Mouse (Mus musculus) gastrocnemius, adult 18-20 months (tissue): ENCODE measurements around the gene Gm11037. TPM values are rescaled to one million over a fixed set of nuclear protein-coding genes. Genes with fewer than 3 reads are reported as not detected.

Experiments used
- DNase-seq: peaks from one replicate; pipeline ENCODE4 v3.0.0; 2021; ENCODE audit warnings: low spot score
- total RNA-seq, 2 experiments: library from RNA; stranded (reverse); gene quantifications; 2 replicates each; pipeline ENCODE4 v1.2.3; 2021

Gene Gm11037
- total RNA-seq, 2 experiments from 2014 or later = not detected

DNA sequence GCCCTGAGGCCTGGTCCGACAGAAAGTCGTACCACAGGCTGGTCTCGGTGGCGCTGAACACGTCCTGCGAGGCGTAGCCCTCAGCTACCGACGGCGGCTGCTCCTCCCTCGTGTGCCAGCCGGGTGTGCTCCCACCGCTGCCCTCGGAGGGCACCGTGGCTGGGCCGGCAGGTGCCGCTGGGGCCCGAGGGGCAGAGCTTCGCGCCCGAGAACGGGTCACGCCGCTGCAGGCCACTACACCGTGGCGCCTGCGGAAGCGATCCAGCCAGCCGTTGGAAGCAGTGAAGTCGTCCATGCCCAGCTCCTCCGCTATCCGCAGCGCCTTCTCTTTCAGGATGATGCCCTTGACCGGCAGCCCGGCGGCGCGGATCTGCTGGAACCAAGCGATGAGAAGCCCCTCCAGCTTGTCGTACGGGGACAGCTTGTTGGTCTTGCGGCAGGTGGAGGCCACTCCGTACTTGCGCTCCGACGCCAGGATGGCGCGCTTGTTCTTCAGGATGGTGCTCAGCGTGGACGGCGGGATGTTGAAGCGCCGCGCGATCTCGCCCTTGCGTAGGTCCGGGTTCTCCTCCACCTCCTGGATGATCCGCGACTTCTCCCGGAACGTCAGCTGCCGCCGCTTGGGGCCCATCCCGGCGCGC is 46.1 kb downstream of the Gm11037 start:
- DNase-seq = peak; percentile 46

DNA sequence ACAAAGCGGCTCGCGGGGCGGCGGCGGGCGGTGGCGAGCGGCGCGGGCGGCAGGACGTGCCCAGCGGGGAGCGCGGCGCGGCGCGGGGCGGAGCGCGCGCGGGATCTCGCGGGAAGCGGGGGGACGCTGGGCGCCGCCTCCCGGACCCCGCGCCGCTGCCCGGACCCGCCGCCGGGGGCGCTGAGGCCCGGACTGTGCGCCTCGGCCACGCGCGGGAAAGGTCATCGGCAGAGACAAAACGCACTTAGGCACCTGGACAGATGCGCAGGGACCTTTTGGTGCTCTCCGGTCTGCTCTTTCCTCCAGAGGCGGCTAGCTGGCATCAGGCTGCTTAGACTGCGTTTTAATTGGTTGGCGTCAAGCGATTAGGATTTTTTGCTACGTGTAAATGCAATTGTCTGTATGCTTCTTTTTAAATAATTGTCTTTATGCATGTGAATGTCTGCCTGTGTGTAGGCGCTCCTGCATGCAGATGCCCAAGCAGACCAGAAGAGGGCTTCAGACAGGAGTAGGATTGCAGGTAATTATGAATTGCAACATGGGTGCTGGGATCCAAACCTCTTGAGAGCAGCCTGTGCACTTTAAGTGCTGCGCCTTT is 46.8 kb downstream of the Gm11037 start, which contains the start of gene Cenpb:
TSS of gene Cenpb (minus strand) at position 78 of the 598 bp plus-strand sequence.
- peak; percentile 78 for DNase-seq

Other genes with a start within 250 kb of the Gm11037 start
- 1 to 10 TPM; 2.2 to 5.1 TPM for gene 4930402H24Rik, start 227.1 kb upstream of the Gm11037 start, total RNA-seq
- gene Atrn, start 227.0 kb upstream of the Gm11037 start, total RNA-seq = 10 to 100 TPM; 12.0 to 12.7 TPM
- gene Gfra4, start 90.4 kb upstream of the Gm11037 start, total RNA-seq = 1 to 10 TPM; 1.8 to 1.9 TPM
- gene Adam33, start 69.7 kb upstream of the Gm11037 start, total RNA-seq = 1 to 10 TPM; 1.3 to 1.9 TPM
- gene Siglec1, start 46.7 kb upstream of the Gm11037 start, total RNA-seq = under 1 TPM; 0.59 to 0.71 TPM
- 10 to 100 TPM in 1 of 2 experiments, 1 to 10 TPM in 1; 8.9 to 14.9 TPM for gene Hspa12b, start 6.2 kb upstream of the Gm11037 start, total RNA-seq
- 1 to 10 TPM; 4.2 to 4.3 TPM for gene 1700037H04Rik, start 26.6 kb downstream of the Gm11037 start, total RNA-seq
- 10 to 100 TPM; 67.4 to 72.2 TPM for gene Cenpb, start 46.6 kb downstream of the Gm11037 start, total RNA-seq
- gene Cdc25b, start 53.5 kb downstream of the Gm11037 start, total RNA-seq = under 1 TPM; 0.78 to 0.95 TPM
- 1 to 10 TPM in 1 of 2 experiments, under 1 TPM in 1; 0.84 to 1.4 TPM for gene Spef1, start 53.8 kb downstream of the Gm11037 start, total RNA-seq
- gene Ap5s1, start 73.6 kb downstream of the Gm11037 start, total RNA-seq = 10 to 100 TPM; 15.8 to 20.2 TPM
- gene Mavs, start 100.6 kb downstream of the Gm11037 start, total RNA-seq = 10 to 100 TPM; 41.4 to 43.7 TPM
- gene Pank2, start 129.0 kb downstream of the Gm11037 start, total RNA-seq = 10 to 100 TPM; 18.5 to 24.6 TPM
- 1 to 10 TPM; 1.6 to 1.9 TPM for gene Rnf24, start 219.4 kb downstream of the Gm11037 start, total RNA-seq